Mouse (Mus musculus) CH12.LX (cell line): ENCODE measurements around the gene Cwc22.

Experiments used
- CTCF ChIP-seq, 2 experiments: IDR thresholded peaks in 1 of 2; conservative IDR thresholded peaks in 1 of 2; 2 replicates each; pipeline ENCODE4 v1.5.1; 2011 to 2012; ENCODE audit warnings: low read depth in 2 of 2, low read length in 2 of 2, improper control_type of control experiment in 1 of 2, inconsistent platforms in 1 of 2, mild to moderate bottlenecking in 1 of 2, moderate library complexity in 1 of 2
- MEF2A ChIP-seq: IDR thresholded peaks from 2 replicates; pipeline ENCODE4 v1.6.1; 2014; ENCODE audit warnings: low read depth, mild to moderate bottlenecking, inconsistent platforms, low read length, improper control_type of control experiment, borderline replicate concordance

DNA sequence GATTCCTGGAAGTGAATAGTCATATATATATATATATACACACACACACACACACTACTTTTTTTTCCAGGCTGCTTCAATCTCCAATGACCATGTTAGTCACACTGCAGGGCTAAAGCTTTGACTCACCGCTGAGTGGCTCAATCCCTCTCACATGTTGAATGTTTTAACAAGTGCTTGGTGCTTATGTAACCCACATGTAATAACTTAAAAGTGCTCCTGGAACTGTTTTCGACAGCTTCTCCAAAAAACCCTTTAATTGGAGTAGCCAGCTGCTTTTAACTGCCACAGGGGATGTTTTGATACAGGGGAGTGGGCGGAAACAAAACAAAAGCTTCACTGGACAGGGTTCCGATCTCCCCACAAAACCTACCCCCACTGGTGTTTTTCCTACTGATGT is 29.4 kb upstream of the Cwc22 start:
- TF ChIP-seq CTCF (conservative IDR thresholded peaks at IDR 0.05 in 1 of 2, IDR thresholded peaks at IDR 0.05 in 1 of 2; ENCODE audit: low read depth in 2 of 2, low read length in 2 of 2) (no peak), MEF2A (no peak)
